Mouse (Mus musculus) mouse embryonic stem cell (cell line): ENCODE measurements around the gene Zmiz1.

ENCODE experiments used
- in situ Hi-C, 2 experiments: fragments of 300-500 bp; cut with MboI; formaldehyde crosslinking; loops; 1 replicate in 1 of 2; 3 replicates in 1 of 2; pipeline ENCODE4 v1.14.3; 2019 to 2020; ENCODE audit warnings: low sequenced_read_pairs in 2 of 2, low pct_unique_long_range_greater_than_20kb in 1 of 2, mixed read lengths in 1 of 2; ENCODE audit not compliant: unreplicated experiment in 1 of 2

Gene Zmiz1

DNA sequence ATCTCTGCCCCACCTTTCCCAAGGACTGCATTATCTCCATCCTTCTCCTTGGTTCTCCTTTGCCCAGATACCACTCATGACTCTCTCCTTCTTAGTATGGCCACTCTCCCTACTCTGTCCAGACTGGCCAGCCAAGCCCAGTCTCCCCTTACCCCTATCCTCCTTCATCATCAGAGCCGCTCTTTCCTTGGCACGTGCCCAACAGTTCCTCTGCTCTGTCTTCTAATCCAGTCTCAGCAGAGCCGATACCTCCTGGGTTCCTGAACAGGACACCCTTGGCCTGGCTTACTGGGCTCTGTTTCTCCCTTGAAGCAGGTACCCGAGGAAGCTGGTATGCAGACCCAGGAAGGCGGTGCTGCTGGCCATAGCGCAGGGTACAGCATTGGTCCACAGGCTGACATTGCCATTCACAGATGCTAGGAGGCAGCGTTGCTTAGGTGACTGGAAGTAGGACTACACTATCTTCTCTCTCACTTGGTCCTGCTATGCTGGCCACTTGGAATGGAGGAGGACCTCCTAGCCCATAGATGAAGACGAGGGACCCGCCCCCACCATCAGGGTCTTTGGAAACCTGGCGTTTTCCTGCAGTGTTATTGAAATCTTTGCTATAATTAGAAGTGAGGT is 80.6 kb downstream of the Zmiz1 start:
- in situ Hi-C loops = no loop called here

DNA sequence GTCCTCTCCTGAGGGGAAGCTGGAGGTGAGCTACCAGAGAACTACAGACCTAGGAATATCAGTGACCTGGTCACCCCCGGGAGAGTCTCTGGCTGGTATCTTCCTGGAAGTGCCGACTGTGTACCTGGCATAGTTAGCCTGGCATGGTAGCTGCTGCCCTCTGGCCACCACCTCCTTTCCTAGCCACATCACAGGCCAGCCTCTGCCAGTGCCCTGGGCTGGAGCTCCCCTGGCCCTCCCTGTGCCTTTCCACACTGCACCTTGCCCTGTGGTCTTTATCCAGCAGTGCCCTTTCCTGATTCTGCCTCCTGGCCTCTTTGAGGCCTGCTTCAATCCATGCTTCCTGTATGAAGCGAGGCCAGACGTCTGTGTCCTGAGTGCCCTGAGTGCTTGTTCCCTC is 81.2 kb downstream of the Zmiz1 start:
- in situ Hi-C loops = no loop called here

DNA sequence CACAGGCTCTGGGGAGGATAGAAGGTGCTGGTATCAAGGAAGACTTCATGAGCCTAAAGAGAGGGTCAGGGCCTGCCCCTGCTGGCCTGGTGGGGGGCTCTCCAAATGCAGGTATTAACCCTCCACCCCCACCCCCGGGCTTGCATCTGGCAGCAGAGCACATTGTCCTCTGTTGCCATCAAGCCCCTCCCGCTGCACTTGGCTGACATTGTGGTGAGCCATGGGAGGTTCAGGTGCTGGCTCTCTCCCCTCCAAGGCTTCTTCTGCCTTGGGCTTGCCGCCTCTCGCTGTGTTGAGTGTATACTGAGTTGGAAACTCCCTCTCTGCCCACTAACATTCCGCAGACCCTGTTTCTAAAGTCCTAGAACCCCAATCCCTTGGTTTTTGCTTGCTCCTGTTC is 82.2 kb downstream of the Zmiz1 start:
- in situ Hi-C loops = no loop called here

DNA sequence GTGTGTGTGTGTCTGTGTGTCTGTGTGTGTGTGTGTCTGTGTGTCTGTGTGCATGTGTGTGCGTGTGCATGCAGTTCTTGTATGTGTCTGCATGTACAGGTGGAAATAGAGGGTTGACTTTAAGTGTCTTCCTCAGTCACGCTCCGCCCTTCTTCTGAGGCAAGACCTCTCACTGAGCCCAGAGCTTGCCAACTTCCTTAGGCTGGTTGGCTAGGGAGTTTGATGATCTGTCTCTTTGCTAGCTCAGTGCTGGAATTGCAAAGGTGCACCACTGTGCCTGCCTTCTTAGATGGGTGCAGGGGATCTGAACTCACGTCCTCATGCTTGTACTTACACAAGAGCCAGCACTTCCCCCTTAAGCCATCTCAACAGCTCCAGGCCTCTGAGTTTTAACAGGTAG is 84.1 kb downstream of the Zmiz1 start:
- in situ Hi-C loops = no loop called here

DNA sequence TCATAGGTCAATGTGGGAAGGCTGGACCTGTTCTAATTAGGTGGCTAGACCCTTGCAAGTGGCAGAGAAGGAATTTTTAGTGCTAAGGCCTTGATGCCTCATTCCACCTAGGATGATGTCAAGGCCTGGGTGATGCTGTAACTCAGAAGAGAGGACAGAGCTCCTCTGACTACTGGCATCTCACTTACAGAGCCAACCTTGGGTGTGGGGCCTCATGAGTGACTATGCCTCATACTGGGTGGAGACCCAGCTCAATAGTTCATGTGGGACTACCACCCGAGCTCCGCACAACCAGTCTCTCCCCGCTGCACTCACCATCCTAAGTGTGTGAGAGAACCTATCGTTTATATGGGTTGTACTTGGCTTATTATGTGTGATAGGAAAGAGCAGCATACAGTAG is 84.9 kb downstream of the Zmiz1 start:
- in situ Hi-C loops = no loop called here

DNA sequence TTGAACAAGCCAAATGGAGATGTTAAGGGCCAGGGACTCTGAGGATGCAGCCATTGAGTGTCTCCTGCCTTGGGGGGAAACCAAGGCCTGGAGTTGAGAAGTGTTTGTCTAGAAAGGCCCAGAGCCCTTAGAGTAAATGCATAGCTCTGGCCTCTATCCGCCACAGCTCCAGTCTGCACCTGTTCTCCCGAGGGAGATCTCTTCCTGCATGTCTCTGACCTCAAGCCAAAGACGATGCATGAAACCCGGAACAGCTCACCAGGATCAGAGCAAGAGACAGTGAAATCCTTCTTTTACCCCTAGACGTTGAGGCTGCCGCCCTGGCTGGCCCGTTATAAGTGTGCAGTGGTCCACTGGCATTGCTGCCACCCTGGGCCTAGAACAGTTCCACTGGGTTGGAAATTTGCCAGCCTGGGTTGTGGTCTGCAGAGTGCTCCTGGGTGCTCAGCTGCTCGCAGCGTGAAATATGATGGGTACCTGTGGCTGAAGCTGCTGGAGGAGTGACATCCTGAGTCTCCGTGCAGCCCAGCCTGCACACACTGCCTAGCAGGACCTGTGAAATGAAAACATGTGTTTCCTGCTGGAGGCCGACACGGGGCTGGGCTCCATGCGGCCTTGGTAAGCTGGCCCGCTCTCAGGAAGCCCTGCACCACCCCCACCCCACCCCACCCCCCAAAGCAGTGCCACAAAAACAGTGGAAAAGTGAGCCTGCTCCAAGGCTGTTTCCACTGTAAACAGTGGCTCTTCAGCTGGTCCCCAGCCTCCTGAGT is 88.1 kb downstream of the Zmiz1 start:
- in situ Hi-C loops = no loop called here

DNA sequence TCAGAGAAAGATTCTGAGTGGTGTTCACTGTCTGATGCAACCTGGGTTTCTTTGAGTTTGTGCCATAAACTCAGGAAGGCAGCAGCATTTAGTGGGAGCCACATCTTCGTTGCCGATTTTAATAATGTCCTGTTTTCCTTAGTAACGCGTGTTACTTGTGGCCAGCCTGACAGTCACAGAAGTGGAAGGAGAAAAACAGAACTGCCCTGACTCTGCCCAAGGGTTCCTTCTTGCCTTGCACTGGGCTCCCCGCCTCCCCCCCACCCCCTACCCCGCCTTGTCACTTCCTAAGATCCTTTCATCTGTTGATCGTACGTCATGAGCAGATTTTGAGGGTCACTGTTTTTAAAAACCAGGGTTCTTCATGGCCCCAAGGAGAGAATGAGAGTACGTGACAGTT is 88.9 kb downstream of the Zmiz1 start:
- in situ Hi-C loops = no loop called here

DNA sequence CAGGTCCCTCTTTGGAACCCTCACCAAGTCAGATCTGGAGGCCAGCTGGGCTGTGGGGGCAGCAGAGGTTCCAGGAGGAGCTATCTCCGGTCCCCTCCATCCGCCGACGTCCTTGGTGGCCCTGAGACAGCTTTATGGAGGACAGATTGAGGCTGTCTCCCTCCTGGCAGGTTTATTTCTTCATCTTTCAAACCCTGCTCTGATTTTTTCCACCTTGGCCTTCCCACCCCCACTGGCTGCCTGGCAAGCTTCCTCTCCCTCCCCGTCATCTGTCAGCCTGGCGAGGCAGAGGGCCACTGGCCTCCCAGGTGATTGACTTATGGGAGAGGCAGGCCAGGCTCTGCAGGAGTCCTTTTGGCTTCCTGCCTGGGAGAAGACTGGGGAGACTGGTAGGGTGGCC is 89.7 kb downstream of the Zmiz1 start:
- in situ Hi-C loops = no loop called here

DNA sequence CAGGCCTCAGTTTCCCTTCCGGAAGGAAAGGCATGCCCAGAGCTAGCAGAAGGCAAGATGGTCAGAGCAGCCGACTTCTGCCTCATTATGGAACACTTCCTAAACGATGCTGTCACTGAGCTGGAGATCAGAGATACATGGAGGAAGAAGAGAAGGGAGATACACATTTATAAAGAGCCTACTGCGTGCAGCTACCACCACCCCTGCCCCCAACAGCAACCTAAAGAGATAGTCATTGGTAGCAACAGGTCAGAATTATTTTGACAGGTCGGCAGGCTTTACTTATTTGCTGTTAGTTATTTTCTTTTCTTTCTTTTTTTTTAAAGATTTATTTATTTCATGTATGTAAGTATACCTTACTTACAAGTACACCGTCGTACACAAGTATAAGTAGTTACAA is 90.1 kb downstream of the Zmiz1 start:
- in situ Hi-C loops = no loop called here

DNA sequence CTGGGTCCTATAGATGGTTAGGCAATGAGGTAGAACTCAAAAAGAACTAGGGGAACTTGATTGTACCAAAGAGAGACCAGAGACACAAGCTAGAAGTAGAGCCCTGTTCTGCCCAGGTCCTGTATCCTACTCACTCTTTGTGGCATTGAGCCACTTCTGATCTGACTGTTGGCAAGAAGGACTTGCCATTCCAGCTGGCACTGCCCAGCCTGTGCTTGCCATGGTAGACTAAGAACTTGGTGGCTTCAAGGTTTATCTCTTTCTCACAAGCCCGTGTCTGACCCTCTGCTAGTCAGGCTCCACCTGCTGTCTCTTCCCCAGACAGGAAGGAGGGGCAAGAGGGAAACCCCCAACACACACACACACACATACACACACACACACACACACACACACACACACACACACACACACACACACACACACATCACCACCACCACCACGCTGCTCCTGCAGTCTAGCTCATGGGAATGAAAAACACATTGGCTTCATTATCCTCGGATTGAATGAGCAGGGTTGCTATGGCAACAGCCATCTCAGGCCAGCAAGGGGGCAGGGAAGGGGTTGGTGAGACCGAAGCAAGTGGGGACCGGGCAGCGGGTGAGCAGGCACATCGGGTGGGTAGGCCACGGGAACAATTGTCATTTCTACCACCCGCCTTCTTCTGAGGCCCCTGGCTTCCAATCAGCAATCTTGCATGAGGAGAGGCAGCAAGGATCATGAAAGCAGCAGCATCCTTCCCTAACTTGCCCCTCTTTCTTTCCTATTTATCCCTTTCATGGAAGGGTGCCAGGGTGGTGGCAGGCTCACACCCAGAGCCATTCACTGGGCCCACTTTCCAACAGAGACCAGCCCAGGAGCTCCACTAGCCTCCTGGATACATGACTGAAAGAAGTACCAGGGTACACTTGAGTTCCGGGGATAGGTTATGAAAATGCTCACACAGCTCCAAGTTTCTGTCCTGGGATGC is 91.2 kb downstream of the Zmiz1 start:
- in situ Hi-C loops = loop anchor here in 1 of 2 experiments (25.0 kb wide), 1 partner anchor 563 kb away; no protein-coding TSS in a partner anchor

DNA sequence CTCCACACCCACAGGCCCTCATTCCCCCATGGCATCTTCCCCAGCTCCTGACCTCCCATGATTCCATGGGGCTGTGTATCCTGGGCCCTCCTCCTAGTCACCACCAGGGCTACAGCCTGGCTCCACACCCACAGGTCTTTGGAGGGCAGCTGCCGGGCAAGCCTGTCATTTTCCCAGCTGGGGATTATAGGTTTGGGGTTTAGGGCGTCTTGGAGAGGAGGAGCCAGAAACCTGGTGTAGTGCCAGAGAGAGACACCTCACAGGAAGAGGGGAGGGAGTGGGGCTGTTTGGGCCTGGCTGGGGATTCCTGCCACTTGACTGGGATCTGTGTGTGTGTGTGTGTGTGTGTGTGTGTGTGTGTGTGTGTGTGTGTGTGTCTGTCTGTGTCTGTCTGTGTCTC is 92.7 kb downstream of the Zmiz1 start:
- in situ Hi-C loops = loop anchor here in 1 of 2 experiments (25.0 kb wide), 1 partner anchor 564 kb away; no protein-coding TSS in a partner anchor

DNA sequence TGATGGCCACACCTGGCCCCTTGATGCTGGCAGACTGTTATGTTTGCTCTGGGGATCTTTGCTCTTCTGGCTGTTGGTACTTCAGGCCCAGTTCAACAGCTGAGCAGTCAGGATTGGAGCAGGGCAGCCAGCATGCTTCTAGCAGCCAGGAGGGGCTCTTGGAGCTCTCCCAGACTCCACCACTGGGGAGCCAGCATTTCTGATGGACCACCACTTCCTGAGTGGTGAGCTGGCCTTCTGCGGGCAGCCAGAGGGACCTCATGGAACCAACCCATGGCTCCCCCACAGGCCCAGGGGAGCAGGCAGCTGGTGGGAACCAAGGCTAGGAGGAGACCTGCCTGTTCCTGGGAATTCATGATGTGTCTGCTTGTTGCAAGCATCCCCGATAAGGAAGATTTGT is 94.4 kb downstream of the Zmiz1 start:
- in situ Hi-C loops = loop anchor here in 1 of 2 experiments (25.0 kb wide), 1 partner anchor 566 kb away; no protein-coding TSS in a partner anchor

DNA sequence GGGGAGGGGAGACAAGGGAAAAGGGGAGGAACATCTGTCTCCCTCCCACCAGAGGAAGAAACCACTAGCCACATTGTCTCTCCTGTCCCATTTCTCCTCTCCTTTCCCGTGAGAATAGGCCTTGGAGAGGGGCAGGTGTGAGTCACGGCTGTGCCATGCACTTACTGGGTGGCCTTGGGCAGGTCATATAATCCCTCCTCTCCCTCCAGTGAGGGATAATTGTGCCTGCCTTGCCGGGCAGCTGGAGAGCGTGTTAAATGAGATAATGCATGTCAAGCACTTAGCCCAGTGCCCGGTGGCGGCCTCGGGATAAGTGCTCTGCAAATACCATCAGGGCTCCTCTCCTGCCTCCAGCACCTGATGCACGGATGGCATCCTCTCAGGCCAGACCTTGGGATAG is 95.8 kb downstream of the Zmiz1 start:
- in situ Hi-C loops = loop anchor here in 1 of 2 experiments (25.0 kb wide), 1 partner anchor 567 kb away; no protein-coding TSS in a partner anchor

DNA sequence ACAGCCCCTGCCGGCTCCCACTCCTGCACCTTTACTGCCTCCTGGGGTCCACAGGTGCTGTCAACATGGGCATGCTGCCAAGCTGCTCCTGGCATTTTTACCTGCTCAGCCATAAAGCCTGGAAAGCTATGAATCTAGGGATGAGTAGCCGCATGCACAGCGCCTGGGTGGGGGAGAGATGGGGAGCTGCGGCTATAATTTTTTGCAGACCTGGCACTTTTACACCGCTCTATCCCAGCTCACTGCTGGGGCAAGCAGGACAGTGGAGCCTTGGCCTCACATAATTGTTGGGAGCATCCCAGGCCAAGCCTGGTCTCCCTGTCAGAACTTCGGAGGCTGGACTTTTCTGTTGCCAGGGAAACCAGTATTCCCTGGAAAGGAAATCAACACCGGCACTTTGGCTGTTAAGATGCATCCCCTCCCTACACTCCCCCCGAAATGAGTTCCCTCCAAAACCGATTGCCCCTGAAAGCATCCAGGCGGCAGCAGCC is 96.4 kb downstream of the Zmiz1 start:
- in situ Hi-C loops = loop anchor here in 1 of 2 experiments (25.0 kb wide), 1 partner anchor 568 kb away; no protein-coding TSS in a partner anchor

DNA sequence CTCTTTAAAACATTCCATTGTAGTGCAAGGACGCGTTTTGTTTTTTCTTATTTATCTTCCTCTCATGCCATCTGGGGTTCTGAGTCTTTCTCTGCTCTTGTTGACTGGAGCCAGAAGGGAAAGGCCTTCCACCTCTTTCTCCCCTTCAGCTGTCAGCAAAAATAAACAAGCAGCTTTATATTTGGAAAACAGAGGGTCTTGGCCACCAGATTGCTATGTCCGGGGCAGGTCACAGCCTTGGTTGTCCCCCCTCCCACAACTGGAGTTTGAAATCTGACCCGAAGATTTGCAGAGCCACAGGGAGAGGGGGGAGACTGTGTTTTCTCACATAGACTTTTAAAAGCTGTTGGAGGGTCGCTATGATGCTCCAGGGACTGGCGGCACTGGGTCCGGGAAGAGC is 96.9 kb downstream of the Zmiz1 start:
- in situ Hi-C loops = loop anchor here in 1 of 2 experiments (25.0 kb wide), 1 partner anchor 569 kb away; no protein-coding TSS in a partner anchor

DNA sequence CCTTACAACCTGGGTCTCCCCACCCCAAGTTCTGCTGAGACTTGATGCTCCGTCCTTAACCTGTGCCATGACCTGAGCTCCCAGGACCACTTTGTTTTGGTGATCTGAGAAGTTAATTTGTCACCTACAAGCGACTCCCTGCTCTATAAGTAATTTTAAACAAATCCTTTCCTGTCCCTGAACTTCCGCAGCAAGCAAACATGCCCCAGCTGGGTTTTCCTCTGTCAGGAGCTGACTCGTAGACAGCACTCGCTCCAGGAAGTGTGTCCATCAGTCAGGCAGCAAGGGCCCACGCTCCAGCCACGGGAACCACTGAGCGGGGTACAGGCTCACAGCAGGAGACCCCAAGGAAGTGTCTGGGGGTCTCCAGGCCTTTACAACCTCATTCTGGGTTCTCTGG is 98.0 kb downstream of the Zmiz1 start:
- in situ Hi-C loops = loop anchor here in 1 of 2 experiments (25.0 kb wide), 1 partner anchor 570 kb away; no protein-coding TSS in a partner anchor

DNA sequence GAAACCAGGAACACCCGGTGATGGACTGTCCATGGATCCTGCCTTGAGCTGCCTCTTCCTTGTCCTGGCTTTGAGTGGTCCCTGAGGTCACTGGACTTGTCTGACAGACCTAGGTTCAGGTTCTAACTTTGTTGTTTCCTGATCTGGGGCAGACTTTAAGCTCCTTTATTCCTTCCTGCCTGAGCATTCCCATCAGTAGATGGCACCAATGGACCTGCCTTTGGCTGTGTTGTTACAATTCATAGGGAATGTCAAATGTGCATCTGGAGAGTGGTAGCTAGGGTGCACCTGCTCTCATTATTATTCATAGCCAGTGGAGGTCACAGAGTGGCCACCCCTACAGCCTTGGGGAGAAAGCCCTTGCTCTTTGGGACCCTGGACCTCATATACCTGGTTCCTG is 99.5 kb downstream of the Zmiz1 start:
- in situ Hi-C loops = loop anchor here in 1 of 2 experiments (25.0 kb wide), 1 partner anchor 571 kb away; no protein-coding TSS in a partner anchor

DNA sequence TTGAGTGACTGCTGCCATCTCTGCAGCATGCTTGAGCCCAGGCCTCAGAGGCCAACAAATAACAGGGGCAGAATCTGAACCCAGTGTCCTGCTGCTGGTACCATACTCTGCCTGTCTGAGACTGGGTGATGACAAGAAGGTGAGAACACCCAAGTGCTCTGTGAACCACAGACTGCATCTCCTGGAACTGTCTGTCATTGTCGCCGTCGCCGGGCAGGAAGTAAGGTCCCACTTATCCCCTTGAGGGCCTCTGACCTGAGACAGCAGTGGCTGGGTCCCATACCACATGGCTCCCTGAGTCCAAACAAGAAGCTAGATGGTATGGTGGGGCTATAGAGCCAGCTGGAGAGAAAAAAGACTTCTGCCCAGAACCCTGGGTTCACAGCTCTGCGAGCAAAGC is 100.9 kb downstream of the Zmiz1 start:
- in situ Hi-C loops = loop anchor here (10.0 to 25.0 kb wide), 2 partner anchors 573 to 575 kb away; no protein-coding TSS in a partner anchor
